Mouse (Mus musculus) heart, postnatal 25 days (tissue): ENCODE measurements around the gene Bace1. TPM values are rescaled to one million over a fixed set of nuclear protein-coding genes. Genes with fewer than 3 reads are reported as not detected.

Source experiments
- DNase-seq: peaks from one replicate; pipeline ENCODE4 v3.0.0; 2022; ENCODE audit warnings: low spot score
- intact Hi-C: fragments of 180-260 bp; cut with DNase I; formaldehyde crosslinking; loops from one replicate; pipeline ENCODE4 v1.15.1; 2025
- total RNA-seq, 2 experiments: library from RNA; stranded (reverse); gene quantifications; 2 replicates each; pipeline ENCODE4 v1.2.3; 2021

Gene Bace1
- total RNA-seq = 10 to 100 TPM; 31.6 to 33.1 TPM

- DNase-seq = peak; percentile 69
- intact Hi-C loops = no loop called here
Measured at GRCm38 (mm10) chr9:45838434-45839138, at the start of gene Bace1. Bace1 (plus strand) TSS chr9:45838580.

- DNase-seq = no peak
- intact Hi-C loops = no loop called here
Measured at GRCm38 (mm10) chr9:45791456-45792142, 46.8 kb upstream of the Bace1 start.

DNA sequence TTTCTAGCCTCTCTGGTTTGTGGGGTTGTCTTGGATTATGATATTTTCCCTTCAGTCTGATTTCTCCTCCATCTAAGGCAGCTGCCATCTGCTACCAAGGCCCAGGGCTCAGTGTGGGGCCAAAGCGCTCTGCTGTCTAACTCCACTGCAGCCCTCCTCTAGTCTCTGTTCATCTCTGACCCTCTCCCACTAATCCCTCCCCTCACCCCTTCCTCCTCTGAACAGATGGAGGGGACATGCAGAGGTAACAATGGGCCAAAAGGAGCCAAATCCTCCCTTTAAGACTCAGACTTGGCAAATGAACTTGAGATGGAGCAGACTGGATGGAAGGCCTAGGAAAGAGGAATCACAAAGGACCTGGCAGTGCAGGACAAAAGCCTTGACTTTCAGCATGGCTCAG lies 46.1 kb upstream of the Bace1 start:
- intact Hi-C loops = no loop called here

DNA sequence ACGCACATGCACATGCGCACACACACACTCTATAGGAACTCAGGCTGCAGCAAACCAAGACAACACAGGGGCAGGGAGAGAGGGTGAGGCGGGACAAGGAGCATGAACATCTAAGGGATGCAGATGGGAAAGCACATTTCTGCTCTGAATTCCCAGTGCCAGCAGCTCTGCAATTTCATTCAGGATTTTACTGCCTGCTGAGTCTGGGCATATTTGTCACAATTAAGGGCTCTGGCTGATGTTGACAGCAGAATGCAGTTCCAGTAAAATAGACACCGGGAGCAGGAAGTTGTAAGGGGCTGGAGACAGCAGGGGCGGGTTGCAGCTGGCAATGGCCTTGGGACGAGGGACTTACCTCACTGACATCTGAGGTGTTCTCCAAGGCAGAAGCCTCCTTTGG lies 44.7 kb upstream of the Bace1 start:
- intact Hi-C loops = no loop called here
- no peak for DNase-seq

More for the DNA sequence above, 46.1 kb upstream of the Bace1 start:
- no peak for DNase-seq

DNA sequence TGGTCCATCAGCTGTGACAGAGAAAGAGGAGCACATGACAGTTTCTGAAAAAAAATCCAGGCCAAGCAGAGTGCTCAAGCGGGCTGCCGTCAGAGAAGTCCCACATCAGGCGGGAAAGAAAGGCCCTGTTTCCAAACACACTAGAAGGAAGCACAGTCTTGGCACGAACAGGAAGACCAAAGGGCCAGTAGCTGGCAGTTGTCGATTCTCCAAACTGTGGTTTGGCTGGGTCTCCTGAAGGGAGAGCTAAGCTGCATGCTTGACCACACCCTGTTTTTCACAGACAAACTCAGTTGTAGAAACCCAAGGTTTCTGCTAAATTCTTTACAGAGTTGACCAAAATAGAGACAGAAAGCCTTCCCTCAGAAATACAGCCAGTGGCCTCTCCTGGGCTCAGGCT lies 42.7 kb upstream of the Bace1 start:
- DNase-seq = peak; percentile 27
- intact Hi-C loops = no loop called here

DNA sequence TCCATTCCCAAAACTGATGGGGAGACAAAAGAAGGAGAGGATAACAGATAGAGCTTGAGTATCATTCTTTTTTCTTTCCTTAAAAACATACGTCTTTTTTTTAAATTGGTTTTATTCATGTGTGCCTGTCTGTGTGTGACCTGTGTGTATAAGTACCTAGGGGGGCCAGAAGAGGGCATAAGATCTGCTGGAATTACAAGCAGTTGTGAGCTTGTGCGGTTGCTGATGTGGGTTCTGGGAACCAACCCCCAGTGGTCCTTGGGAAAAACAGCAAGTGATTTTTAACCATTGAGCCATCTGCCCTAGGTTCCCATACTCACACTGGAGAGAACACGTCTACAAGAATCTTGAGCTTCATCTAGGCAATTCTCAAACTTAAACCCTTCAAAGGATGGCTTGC lies 41.1 kb upstream of the Bace1 start:
- intact Hi-C loops = no loop called here
- no peak for DNase-seq

DNA sequence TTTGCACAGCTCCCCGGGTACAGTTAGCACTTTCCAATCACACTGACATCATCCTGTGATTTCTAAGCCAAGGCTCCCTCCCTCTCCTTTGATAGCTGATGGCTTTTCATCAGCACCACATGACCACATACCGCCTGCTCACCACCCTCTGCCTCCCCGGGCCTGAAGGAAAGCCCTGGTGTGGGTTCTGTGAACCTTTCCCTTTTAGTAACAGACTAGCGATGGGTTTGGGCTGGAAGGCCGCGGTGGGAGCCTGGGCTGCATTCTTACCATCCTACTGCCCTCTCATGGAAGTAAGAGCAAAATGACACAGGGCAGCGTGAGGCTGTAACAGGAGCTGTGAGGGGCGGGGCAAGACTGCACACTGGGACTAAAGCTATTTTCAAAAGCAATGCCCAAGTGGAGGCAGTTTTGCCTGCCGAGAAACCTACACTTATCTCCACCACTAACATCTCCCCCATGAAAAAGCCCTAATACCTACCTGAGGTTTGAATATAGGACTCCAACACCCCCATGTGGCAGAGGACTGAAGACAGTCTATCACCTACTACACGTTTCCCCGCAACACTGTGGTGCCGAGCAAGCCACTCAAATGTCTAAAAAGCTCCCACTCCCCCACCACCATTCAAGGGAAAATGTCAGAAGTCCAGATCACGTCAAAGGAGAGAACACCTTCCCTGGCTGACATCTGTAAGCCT lies 39.8 kb upstream of the Bace1 start:
- intact Hi-C loops = no loop called here

DNA sequence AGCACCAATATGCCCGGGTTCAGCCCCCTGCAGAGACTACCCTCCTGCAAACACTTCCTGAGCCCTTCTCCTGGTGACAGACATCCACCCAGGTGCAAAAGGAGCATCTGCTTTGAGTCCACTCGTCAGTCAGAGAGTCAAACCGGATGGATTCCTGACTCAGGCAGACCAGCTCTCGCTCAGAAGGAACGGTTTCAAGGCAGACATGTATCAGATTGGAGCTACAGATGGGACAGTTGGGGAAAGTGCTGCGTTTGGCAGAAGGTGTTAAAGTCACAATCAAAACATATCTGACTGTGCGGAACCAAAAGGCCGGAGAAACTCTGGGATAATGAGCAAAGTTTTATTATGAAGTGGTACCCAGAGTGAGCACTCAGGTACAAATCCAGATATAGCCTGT lies 39.0 kb upstream of the Bace1 start:
- intact Hi-C loops = no loop called here
- DNase-seq = no peak

More for the DNA sequence above, 39.8 kb upstream of the Bace1 start:
- DNase-seq = no peak

- intact Hi-C loops = no loop called here
- DNase-seq = no peak
Measured at GRCm38 (mm10) chr9:45803070-45803774, 35.2 kb upstream of the Bace1 start.

- no peak for DNase-seq
- intact Hi-C loops = no loop called here
Measured at GRCm38 (mm10) chr9:45806847-45807246, 31.5 kb upstream of the Bace1 start.

- intact Hi-C loops = no loop called here
Measured at GRCm38 (mm10) chr9:45807337-45807736, 31.0 kb upstream of the Bace1 start.

DNA sequence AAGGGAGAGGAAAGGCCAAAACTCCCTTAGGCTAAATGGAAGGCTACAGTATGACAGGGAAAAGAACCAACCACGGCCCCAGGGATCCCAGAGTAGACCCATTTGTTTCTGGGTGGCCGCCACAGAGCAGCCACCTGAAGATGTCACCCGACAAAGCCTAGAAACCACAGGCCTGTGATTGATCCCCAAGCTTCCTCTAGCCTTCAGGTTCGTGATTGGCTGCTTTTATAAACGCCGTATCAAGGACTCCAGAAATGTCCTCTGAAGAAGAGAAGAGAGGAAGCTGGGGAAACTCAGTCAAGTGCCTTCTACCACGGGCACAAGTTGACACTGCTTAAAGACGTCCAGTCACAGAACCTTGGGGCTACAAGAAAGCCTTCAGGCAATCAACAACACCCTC lies 30.6 kb upstream of the Bace1 start:
- no peak for DNase-seq
- intact Hi-C loops = no loop called here

More at GRCm38 (mm10) chr9:45807337-45807736, 31.0 kb upstream of the Bace1 start:
- DNase-seq = no peak

- intact Hi-C loops = no loop called here
- no peak for DNase-seq
Measured at GRCm38 (mm10) chr9:45811946-45812345, 26.4 kb upstream of the Bace1 start.

GRCm38 (mm10) chr9:45815113-45815512 lies 23.3 kb upstream of the Bace1 start:
- intact Hi-C loops = no loop called here
- no peak for DNase-seq

DNA sequence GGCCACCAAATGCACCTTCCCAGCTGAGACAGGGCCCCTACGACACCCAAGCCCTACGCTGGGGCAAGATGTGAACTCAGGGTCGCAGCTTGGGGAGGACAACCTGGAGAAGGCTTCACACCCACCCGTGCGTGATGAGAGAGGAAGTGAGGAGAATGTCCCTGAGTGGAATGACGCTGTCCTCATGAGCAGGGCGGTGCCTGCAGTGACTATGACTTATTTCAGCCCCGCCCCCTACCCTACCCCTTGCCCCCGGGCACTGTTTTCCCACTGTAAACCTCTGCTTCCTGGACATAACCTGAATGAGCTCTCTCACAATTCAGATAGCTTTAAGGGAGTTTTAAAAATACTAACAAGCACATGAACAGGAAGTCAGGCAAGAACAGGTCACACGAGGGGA lies 22.9 kb upstream of the Bace1 start:
- no peak for DNase-seq
- intact Hi-C loops = no loop called here

GRCm38 (mm10) chr9:45818406-45819011 lies 19.9 kb upstream of the Bace1 start:
- intact Hi-C loops = no loop called here
- no peak for DNase-seq

DNA sequence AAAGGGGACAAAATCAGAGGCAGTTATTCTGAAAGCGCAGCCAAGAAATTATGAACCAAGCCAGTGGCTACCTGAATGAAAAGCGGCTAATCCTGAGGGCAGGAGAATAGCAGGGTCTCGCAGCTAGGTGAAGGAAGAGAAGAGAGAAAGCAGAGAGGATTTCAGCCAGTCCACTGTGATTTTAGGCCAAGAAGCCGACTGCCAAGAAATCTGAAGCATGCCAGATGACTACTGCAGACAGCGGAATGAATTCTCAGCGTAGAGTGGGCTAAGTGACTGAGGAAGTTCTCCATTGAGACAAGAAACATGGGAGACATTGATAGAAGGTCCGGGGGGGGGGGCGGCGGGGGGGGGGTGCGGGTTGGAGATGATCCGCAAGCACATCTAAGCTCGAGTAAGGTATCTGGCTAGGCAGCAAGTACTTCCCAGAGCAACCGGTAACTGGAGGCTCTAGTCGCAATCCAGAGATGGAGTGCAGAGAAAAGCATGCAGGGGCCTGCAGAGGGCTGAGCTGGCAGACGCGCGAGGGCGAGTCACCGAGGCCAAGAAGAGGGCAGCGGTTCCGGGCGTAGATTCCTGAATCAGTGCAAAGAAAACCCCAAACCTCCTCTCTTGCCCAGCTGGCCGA lies 10.6 kb upstream of the Bace1 start:
- intact Hi-C loops = no loop called here
- DNase-seq = no peak

GRCm38 (mm10) chr9:45828291-45828963 lies 10.0 kb upstream of the Bace1 start, which contains the start of gene Cep164:
Cep164 (minus strand) TSS chr9:45828691.
- peak; percentile 86 for DNase-seq
- intact Hi-C loops = no loop called here

DNA sequence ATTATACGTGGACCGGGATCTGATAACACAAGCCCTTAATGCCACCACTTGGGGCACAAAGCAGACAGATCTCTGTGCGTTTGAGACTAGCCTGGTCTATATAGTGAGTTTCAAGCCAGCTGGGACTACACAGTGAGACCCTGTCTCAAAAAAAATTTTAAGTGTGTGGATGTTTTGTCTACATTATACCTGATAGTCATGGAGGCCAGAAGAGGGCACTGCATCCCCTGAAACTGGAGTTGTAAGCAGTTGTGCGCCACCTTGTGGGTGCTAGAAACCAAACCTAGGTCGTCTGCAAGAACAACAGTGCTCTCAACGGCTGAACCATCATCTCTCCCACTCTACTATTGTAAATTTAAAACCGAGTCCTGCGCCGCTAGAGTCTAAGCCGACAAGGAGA lies 9.3 kb upstream of the Bace1 start:
- intact Hi-C loops = no loop called here
- no peak for DNase-seq
